Mouse (Mus musculus): ENCODE data around the gene Rap1gap2.

Gene Rap1gap2

GRCm38 (mm10) chr11:74411943-74412342 is 198.8 kb downstream of the Rap1gap2 start:
- no peak for DNase-seq (ENCODE audit: low read depth)

GRCm38 (mm10) chr11:74409757-74410174 is 200.9 kb downstream of the Rap1gap2 start:
- DNase-seq (ENCODE audit: low read depth), result no peak

GRCm38 (mm10) chr11:74409447-74409754 is 201.3 kb downstream of the Rap1gap2 start:
- no peak for DNase-seq (ENCODE audit: low read depth)

- DNase-seq (ENCODE audit: low read depth), result peak; percentile 55
Observed at GRCm38 (mm10) chr11:74408587-74409446, 201.9 kb downstream of the Rap1gap2 start.

- no peak for DNase-seq (ENCODE audit: low read depth)
Observed at GRCm38 (mm10) chr11:74405201-74405600, 205.5 kb downstream of the Rap1gap2 start.

- no peak for DNase-seq (ENCODE audit: low read depth)
Observed at GRCm38 (mm10) chr11:74404216-74404615, 206.5 kb downstream of the Rap1gap2 start.

GRCm38 (mm10) chr11:74402126-74402525 is 208.6 kb downstream of the Rap1gap2 start:
- peak; percentile 33 for DNase-seq (ENCODE audit: low read depth)

- no peak for DNase-seq (ENCODE audit: low read depth)
Observed at GRCm38 (mm10) chr11:74395583-74395982, 215.1 kb downstream of the Rap1gap2 start.

- DNase-seq (ENCODE audit: low read depth), result no peak
Observed at GRCm38 (mm10) chr11:74393489-74393888, 217.2 kb downstream of the Rap1gap2 start.

- DNase-seq (ENCODE audit: low read depth), result no peak
Observed at GRCm38 (mm10) chr11:74392903-74393302, 217.8 kb downstream of the Rap1gap2 start.

- no peak for DNase-seq (ENCODE audit: low read depth)
Observed at GRCm38 (mm10) chr11:74391899-74392298, 218.8 kb downstream of the Rap1gap2 start.

- DNase-seq (ENCODE audit: low read depth), result no peak
Observed at GRCm38 (mm10) chr11:74387203-74387602, 223.5 kb downstream of the Rap1gap2 start.

GRCm38 (mm10) chr11:74385674-74386073 is 225.0 kb downstream of the Rap1gap2 start:
- DNase-seq (ENCODE audit: low read depth), result no peak

- DNase-seq (ENCODE audit: low read depth), result no peak
Observed at GRCm38 (mm10) chr11:74379166-74379873, 231.4 kb downstream of the Rap1gap2 start.

GRCm38 (mm10) chr11:74376847-74377246 is 233.9 kb downstream of the Rap1gap2 start:
- peak; percentile 72 for DNase-seq (ENCODE audit: low read depth)

GRCm38 (mm10) chr11:74371393-74372100 is 239.2 kb downstream of the Rap1gap2 start:
- DNase-seq (ENCODE audit: low read depth), result peak; percentile 73

- DNase-seq (ENCODE audit: low read depth), result no peak
Observed at GRCm38 (mm10) chr11:74361769-74362168, 248.9 kb downstream of the Rap1gap2 start, which contains the start of gene Olfr412. Olfr412 (plus strand) TSS chr11:74362069.

GRCm38 (mm10) chr11:74352550-74352949 is 258.2 kb downstream of the Rap1gap2 start, which contains the start of gene Olfr411:
Olfr411 (minus strand) TSS chr11:74352650.
- DNase-seq (ENCODE audit: low read depth), result no peak

- DNase-seq (ENCODE audit: low read depth), result no peak
Observed at GRCm38 (mm10) chr11:74337931-74338330, 272.8 kb downstream of the Rap1gap2 start, which contains the start of gene Olfr410. Olfr410 (minus strand) TSS chr11:74338031.

Data from 416B (cell line).